20 mouse cellular contexts compared by ENCODE assay signal in genomic region chr4:124012406-124012805, GRCm38 (mm10).
"Had no signal": no experiment of that assay in that cellular context is flagged by ENCODE, and none has a peak within 500 bp of the region (broad histone marks: within the 10 kb centered on the region; RNA-seq: fewer than 3 reads in every experiment).

No protein-coding gene starts in this region.

- H3K9me3 ChIP-seq: limb, embryonic 10.5 days; limb, embryonic 13.5 days; midbrain, embryonic 12.5 days; midbrain, embryonic 15.5 days; neural tube, embryonic 13.5 days; stomach, embryonic 15.5 days had no signal

- H3K27me3 ChIP-seq: limb, embryonic 13.5 days; midbrain, embryonic 12.5 days; midbrain, embryonic 15.5 days; stomach, embryonic 15.5 days had no signal

- DNase-seq: kidney, adult 8-10 months; kidney, postnatal 25 days; layer of hippocampus, adult 9-11 months; liver; liver, postnatal 0 days; lung, embryonic 14.5 days; retina, postnatal 1 day; spleen, adult 18-20 months; thymus, postnatal 25 days had no signal

- H3K4me1 ChIP-seq: limb, embryonic 13.5 days; midbrain, embryonic 15.5 days; neural tube, embryonic 13.5 days; stomach, embryonic 15.5 days had no signal

- ATAC-seq: liver, postnatal 0 days; lung, postnatal 0 days; midbrain, embryonic 15.5 days had no signal

- H3K4me3 ChIP-seq: layer of hippocampus, adult 2 months; limb, embryonic 10.5 days; limb, embryonic 13.5 days; midbrain, embryonic 12.5 days; midbrain, embryonic 15.5 days; neural tube, embryonic 13.5 days; stomach, embryonic 15.5 days had no signal

- H3K36me3 ChIP-seq: limb, embryonic 10.5 days; limb, embryonic 13.5 days; midbrain, embryonic 12.5 days; midbrain, embryonic 15.5 days; neural tube, embryonic 13.5 days; stomach, embryonic 15.5 days had no signal

- H3K9ac ChIP-seq: limb, embryonic 13.5 days; liver, embryonic 14.5 days; liver, postnatal 0 days; lung, embryonic 14.5 days; midbrain, embryonic 12.5 days; midbrain, embryonic 15.5 days; neural tube, embryonic 13.5 days; stomach, embryonic 15.5 days had no signal

- H3K27ac ChIP-seq: kidney, postnatal 0 days; layer of hippocampus, adult 2 months; limb, embryonic 10.5 days; limb, embryonic 13.5 days; liver, embryonic 14.5 days; macrophage; midbrain, embryonic 12.5 days; midbrain, embryonic 15.5 days; neural tube, embryonic 13.5 days; stomach, embryonic 15.5 days had no signal

- H3K4me2 ChIP-seq: limb, embryonic 13.5 days; lung, embryonic 14.5 days; midbrain, embryonic 12.5 days; midbrain, embryonic 15.5 days; neural tube, embryonic 13.5 days; stomach, embryonic 15.5 days had no signal
